Mouse (Mus musculus): ENCODE measurements around the gene Naga.
A peak's percentile ranks its signal among the peaks of the same experiment; 100 is the strongest.

The Naga gene

DNA sequence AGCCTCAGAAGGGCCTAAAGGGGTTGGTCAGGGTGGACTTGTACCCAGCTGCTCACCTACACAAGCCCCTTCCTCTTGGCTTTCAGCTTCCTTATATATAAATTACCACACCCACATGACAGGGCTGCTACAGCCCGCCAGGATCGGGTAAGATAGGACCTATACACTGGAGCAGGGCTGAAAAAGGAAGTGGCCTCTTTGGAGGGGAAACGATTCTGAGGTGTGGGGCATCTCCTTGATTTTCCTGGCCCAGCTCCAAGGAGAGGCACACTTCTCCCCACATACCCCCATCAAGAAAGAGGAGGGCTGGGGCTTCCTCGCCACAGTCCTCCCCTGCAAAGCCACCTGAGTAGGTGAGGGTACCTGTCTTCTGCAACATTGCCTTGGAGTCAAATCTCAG, 850 bp downstream of the Naga start:
- peak in 1 of 2 experiments; percentile 43 for DNase-seq

DNA sequence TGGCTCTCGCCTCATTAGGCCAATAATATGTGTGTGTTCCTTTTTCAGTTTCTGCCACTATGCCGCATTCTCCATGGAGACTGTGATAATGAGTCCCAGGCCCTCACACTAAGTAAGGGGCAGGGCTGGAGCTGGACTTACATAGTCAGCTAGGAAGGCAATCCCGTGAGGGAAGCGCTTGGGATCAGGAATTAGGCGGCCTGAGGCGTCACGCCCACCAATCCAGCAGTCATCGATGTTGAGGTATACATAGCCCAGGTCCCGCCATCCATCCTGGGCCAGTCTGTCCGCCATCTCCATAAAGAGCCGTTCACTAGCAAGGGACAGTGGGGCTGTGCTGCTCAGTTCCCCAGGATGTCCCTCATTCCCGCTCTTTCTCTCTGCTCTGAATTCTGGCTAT, 2.1 kb downstream of the Naga start:
- DNase-seq: no peak

DNA sequence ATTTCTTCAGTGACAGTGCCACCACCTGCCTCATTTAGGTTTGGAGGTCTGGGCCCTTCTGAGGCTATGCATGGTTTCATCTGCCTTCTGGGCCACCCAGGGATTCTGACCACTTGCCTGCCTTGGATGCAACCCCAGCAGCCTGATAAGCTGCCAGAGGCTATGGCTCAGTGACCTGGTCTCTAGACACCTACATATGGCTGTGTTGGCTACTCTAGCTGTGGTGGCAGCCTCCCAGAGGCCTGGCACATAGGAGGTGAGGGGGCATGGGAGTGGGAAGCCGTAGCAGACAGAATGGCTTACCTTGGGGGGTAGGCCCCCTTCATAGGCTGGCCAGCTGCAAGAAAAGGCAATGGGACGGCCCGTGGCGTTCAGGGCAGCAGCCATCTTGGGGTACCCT, 3.5 kb downstream of the Naga start:
- DNase-seq: peak in 1 of 2 experiments; percentile 50

DNA sequence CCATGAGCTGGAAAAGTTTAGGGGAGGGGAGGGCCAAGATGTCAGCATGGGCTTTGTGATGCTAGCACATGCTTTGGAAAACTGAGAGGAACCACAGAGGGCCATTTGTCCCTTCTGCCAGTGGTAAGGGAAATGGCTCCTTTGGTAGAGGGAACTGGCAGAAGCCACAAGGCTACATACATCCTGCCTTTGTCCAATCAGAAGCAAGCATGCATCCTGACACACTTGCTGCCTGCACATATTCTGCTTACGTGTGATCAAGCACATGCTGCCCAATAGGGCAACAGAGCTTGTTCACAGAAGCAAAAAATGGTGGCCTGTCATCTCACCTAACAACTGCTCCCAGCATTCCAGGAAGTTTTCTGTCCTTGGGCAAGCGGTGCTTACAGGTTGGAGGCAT, 13.3 kb downstream of the Naga start:
- no peak for DNase-seq

DNA sequence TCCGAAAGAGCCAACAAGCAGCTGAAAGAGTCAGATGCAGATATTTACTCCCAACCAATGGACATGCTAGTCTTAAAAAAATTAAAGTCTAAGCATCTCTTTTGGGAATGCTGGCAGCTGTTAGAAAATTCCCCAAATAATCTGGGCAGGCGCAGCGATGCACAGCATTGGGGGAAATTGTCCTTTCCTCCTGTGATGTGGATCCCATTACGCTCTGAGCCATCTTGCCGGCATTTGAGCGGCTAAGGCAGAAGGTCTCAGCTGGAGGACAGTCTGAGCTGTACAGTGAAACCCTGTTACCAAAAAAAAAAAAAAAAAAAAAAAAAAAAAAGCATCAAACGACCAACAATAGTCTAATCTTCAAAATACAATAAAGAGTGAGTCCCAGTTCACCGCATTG, 16.5 kb downstream of the Naga start:
- no peak for DNase-seq

DNA sequence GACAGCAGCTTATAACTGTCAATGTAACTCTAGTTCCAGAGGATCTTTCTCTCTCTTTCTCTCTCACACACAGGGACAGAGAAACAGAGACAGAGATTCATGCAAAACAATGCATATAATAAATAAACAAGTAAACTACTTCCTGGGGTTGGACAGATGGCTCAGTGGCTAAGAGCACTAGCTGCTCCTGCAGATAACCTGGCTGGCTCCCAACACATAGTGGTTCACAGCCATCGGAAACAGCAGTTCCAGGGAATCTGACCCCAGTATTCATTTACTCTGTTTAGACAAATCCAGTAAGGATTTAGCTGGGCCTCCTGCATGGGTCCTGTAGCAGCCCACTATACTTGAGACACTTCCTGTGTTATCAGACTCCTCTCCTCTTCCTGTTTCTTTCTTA, 19.1 kb downstream of the Naga start:
- DNase-seq: peak; percentile 58 to 71

DNA sequence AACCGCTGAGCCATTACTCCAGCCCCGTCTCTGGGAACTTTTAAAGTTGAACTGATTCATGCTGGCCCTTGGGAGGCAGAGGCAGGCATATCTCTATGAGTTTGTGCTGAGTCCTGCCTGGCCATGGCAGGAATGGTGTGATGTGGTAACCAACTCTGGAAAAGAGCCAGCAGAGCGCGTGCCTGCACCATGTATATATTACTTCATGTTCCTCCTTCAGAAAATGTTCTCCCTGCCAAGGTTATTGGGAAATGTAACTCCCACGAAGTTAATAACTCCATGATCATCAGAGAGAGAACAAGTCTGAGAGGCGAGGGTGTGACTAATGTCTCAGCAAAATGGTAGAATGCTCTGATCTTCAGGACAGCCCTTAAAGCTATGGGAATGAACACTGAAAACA, 20.9 kb downstream of the Naga start:
- no peak for DNase-seq

DNA sequence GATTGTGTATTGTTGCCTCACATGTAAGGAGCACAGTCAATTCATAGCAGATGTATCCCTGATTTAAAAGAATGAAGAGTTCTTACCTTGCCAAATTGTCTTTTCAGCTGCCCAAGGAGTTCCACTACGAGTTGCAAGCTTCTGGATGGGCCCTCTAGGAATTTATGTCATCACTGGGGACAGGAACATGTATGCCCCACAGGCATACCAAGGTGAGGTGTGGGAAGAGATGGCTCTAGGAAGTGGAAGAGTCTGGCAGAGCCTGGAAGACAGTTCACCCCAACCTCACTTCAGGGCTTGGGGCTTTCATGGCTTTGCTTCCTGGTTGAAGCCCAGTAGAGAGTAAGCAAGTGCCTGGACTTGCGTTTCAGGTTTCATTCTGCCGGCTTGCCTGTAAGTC, 30.3 kb downstream of the Naga start:
- no peak for DNase-seq

DNA sequence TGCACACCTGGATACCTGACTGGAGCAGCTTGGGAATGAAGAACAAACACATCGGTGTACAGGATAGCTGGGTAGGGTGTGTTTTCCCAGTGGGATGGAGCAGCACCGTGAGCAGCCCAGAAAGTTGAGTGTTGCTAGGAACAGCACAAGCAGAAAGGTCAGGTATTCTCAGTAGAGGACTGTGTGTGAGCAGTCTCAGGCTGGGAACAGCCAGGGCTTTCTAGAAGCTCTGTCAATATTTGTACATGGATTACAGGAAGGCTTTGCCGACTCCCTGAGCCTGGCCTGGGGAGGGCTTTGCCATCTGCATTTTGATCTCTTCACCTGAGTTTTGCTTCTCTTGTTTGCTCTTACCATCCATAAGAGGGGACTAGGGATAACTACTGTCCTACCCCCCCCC, 31.6 kb downstream of the Naga start:
- no peak for DNase-seq

DNA sequence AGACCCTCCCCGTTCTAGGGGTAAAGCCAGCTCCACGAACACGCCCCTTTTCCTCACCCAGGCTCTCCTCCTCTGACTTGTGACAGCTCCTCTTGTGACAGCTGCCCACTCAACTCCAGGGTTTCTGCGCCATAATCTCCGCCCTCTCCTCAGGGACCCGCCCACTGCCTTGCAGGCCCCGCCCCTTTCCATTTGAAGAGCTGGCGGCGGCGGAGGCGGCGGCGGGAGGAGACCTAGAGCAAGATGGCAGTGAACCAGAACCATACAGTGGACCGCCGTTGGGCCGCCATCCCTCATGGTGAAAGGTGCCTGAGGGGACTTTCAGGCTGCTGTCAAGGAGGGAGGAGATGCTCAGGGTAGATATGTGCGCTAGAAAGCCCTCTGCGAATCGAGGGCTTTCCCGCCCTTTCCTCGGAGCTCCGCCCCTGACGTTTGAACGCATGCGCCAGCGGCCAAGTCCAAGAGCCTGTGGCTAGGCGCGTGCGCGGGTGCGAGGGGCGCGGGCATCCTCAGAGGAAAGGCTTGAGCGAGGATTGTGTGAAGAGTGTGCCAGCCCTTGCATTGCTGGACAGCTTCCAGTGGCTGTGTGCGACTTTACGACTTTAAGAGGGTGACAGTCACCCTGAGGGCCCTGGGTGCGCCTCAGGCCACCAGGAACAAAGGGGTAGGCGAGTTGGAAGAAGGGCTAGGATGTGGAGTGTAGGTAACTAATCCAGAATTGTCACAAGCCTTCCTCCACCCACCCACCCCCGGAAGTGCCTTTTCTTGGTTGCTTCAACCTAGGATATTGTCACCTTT, 39.8 kb downstream of the Naga start, which contains the start of gene Wbp2nl:
Wbp2nl (plus strand) TSS at position 191 of the 798 bp plus-strand sequence.
- peak; percentile 44 to 57 for DNase-seq

DNA sequence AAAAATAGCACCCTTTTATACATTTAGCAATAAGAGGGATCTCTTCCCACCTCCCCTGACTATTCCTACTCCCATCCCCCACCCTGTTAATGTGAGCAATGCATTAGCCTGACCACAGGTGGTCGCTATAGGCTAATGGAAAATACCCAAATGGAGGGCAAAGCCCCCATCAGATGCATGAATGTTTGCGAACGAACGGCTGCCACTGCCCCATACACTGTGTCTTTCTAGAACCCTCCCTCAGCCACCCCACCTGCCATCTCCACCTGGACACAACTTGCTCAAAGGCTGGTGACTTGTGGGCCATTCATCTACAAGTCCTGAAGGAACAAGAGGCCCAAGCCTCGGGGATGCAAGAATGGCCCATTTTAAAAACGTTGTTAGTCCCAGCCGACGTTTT, 44.7 kb downstream of the Naga start:
- DNase-seq: peak; percentile 67 to 78

DNA sequence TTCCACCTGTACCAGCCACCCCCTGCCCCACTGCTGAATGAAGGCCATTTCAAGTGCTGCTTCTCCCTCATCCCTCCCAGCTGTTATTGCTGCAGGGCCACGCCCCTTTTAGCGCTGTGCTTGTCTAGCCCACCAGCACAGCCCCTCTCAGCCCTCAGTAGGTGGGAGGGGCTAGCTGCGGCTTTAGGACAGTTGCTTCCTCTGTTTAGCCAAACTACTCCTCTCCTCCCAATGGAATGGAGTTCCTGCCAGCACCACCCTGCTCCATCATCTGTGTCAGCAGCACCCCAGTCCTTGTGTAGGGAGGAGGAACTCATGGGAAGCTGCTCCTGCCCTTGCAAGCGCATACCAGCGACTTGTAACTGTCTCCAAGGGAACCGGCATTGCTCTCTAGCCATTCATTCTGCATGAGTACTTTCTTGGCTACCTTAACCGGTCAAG, 45.4 kb downstream of the Naga start:
- DNase-seq: peak; percentile 53 to 57

DNA sequence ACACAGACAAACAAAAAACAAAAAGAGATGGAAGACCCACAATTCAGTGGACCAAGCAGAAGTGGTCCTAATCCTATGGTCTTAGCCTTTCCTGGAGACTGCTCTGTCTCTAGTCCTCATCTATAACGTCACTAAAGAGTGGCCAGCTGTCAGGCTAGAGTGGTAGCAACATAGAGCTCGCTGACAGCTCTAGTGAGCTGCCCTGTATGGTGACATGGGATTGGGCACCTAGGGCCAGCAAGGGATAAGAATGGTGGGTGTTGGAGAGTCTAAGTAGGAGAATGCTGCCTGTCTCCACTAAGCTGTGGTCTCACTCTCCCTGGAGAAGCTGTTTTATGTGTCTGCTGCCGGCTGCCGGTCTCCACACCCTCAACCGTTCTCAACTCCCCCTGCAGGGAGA, 45.9 kb downstream of the Naga start:
- DNase-seq: no peak

DNA sequence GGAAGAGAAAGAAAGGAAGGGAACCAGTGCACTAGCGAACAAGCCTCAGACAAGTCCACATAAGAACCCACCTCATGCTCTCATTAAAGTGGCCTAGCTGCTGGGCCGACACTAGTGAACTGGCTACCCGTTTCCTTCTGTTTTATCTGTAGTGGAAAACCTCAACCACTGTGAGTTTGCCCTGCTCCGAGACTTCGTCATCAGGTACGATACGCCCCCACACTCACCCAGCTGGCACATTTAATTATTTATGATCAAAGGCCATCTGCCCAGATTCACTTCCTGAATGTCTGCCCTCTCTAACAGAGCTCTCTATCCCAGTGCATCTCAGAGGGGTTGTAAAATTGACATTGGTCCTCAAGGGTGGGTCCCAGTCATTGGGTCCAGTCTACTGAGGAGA, 48.5 kb downstream of the Naga start:
- no peak for DNase-seq

DNA sequence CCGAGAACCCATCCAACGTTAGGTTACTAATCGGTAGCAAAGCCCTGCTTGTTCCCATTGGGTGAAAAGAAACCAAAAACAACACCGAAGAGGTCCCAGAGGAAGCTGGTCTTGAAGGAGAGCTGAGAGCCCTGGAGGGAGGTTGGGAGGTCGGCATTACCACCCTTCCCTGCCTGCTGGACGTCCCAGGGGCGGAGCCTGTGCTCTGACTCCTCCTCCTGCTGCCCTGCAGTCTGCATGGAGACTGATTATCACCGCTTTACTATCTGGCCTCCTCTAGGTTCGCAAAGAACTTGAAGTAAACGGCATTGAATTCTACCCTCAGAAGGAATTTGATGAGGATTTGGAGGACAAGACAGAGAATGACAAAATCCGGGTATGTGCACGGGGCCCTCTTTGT, 52.6 kb downstream of the Naga start:
- DNase-seq: no peak

DNA sequence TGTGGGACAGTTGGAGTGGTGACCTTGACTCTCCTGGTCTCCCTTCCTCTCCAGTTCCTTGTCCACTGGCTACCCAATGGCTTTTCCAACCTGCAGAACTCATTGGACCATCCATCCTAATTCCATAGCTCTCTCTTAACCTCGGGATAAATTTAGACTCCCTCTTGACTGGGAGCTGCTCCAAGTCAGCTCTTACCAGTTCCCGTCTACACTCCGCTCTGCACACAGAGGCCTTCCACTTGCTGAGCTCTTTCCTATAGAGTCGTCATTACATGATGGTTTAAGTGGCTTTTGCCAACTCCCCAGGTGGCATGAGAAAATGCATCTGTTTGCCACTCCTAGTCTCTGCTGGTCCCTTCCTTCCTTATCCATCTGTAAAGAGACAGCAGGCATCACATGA, 58.1 kb downstream of the Naga start:
- DNase-seq: peak in 1 of 2 experiments; percentile 33
